Mouse (Mus musculus) hindbrain, embryonic 12.5 days (tissue): ENCODE measurements at regions not wholly inside any gene's neighbourhood (a gene's known extent, or its start where the extent isn't known, plus 50 kb on each side); places are given as distances from the start of the nearest gene placed in this dataset.
"Not testable (repeated sequence)": the region's sequence is repeated elsewhere in the genome, so short reads cannot be mapped to it uniquely, and the experiment has no call there.

ENCODE experiments used
- ATAC-seq: fragments of 200-750 bp; cut with Nextera tagmentation; 2 replicates; pipeline ENCODE4 v1.8.0; 2017; ENCODE audit warnings: moderate TSS enrichment; ENCODE audit not compliant: low FRiP score
- H3K27ac ChIP-seq: fragments of 300-500 bp; sonication (generic); 2 replicates; pipeline ENCODE4 v1.5.1; 2016; ENCODE audit warnings: mild to moderate bottlenecking
- H3K27me3 ChIP-seq: fragments of 300-500 bp; sonication (generic); 2 replicates; pipeline ENCODE4 v1.6.1; 2016; ENCODE audit warnings: mild to moderate bottlenecking
- H3K36me3 ChIP-seq: fragments of 300-500 bp; sonication (generic); 2 replicates; pipeline ENCODE4 v1.6.1; 2016; ENCODE audit warnings: mild to moderate bottlenecking
- H3K4me1 ChIP-seq: fragments of 300-500 bp; sonication (generic); 2 replicates; pipeline ENCODE4 v1.6.1; 2016
- H3K4me2 ChIP-seq: fragments of 300-500 bp; sonication (generic); replicated peaks from 2 replicates; pipeline ENCODE4 v1.6.1; 2016; ENCODE audit warnings: mild to moderate bottlenecking
- H3K4me3 ChIP-seq: fragments of 300-500 bp; sonication (generic); 2 replicates; pipeline ENCODE4 v1.5.1; 2016; ENCODE audit warnings: mild to moderate bottlenecking
- H3K9ac ChIP-seq: fragments of 300-500 bp; sonication (generic); 2 replicates; pipeline ENCODE4 v1.6.1; 2016; ENCODE audit warnings: mild to moderate bottlenecking, moderate library complexity
- H3K9me3 ChIP-seq: fragments of 300-500 bp; sonication (generic); replicated peaks from 2 replicates; pipeline ENCODE4 v1.6.1; 2016; ENCODE audit warnings: mild to moderate bottlenecking
- WGBS: fragments of 180-500 bp; shearing (Covaris S2); methylation state at CpG from one replicate; pipeline ENCODE4 v1.1.7; 2016; 5-methylcytosine and 5-hydroxymethylcytosine counted together

- 82% methylated on average over 6 of the region's 12 CpGs for WGBS
- H3K4me2 ChIP-seq, result not testable (repeated sequence)
Observed at GRCm38 (mm10) chr16:15195931-15196330, 121.3 kb upstream of the Gm21897 start.

GRCm38 (mm10) chr16:15196855-15197254 lies 120.4 kb upstream of the Gm21897 start:
- H3K4me3 ChIP-seq, result no peak overlapping the region

More at GRCm38 (mm10) chr16:15195931-15196330, 121.3 kb upstream of the Gm21897 start:
- not testable (repeated sequence) for H3K27ac ChIP-seq, H3K36me3 ChIP-seq, H3K4me3 ChIP-seq, H3K9me3 ChIP-seq, H3K27me3 ChIP-seq, ATAC-seq, H3K4me1 ChIP-seq, H3K9ac ChIP-seq

GRCm38 (mm10) chr16:15215921-15216320 lies 101.3 kb upstream of the Gm21897 start:
- H3K9me3 ChIP-seq, result no peaks in the 10 kb centered on the region
- H3K4me2 ChIP-seq, result no peak overlapping the region
- WGBS, result 88% methylated on average over 2 of the region's 2 CpGs
- no peaks in the 10 kb centered on the region for H3K27me3 ChIP-seq
- no peak for ATAC-seq
- no peak overlapping the region for H3K27ac ChIP-seq
- H3K9ac ChIP-seq, result no peak overlapping the region
- no peak overlapping the region for H3K4me3 ChIP-seq
- no peaks in the 10 kb centered on the region for H3K36me3 ChIP-seq
- no peaks in the 10 kb centered on the region for H3K4me1 ChIP-seq

More at GRCm38 (mm10) chr16:15196855-15197254, 120.4 kb upstream of the Gm21897 start:
- Histone ChIP-seq H3K4me2 (no peak overlapping the region), H3K9me3 (no peaks in the 10 kb centered on the region), H3K9ac (no peak overlapping the region), H3K27me3 (no peaks in the 10 kb centered on the region), H3K27ac (no peak overlapping the region), H3K36me3 (no peaks in the 10 kb centered on the region), H3K4me1 (no peaks in the 10 kb centered on the region)
- no peak for ATAC-seq

GRCm38 (mm10) chr16:15220961-15221547 lies 96.2 kb upstream of the Gm21897 start:
- Histone ChIP-seq H3K36me3 (no peaks in the 10 kb centered on the region), H3K27me3 (no peaks in the 10 kb centered on the region), H3K9ac (no peak overlapping the region), H3K4me2 (no peak overlapping the region), H3K27ac (no peak overlapping the region), H3K9me3 (no peaks in the 10 kb centered on the region), H3K4me1 (no peaks in the 10 kb centered on the region), H3K4me3 (no peak overlapping the region)
- 67% methylated on average over 4 of the region's 4 CpGs for WGBS
- ATAC-seq, result no peak

- no peak overlapping the region for H3K27ac ChIP-seq
- ATAC-seq, result no peak
- no peak overlapping the region for H3K9ac ChIP-seq
- H3K4me3 ChIP-seq, result no peak overlapping the region
- H3K4me1 ChIP-seq, result no peaks in the 10 kb centered on the region
- no peak overlapping the region for H3K4me2 ChIP-seq
- no peaks in the 10 kb centered on the region for H3K27me3 ChIP-seq
- no peaks in the 10 kb centered on the region for H3K36me3 ChIP-seq
- H3K9me3 ChIP-seq, result no peaks in the 10 kb centered on the region
Observed at GRCm38 (mm10) chr16:15237836-15238235, 79.4 kb upstream of the Gm21897 start.

GRCm38 (mm10) chr16:15238449-15238848 lies 78.8 kb upstream of the Gm21897 start:
- H3K4me2 ChIP-seq, result no peak overlapping the region
- no peaks in the 10 kb centered on the region for H3K27me3 ChIP-seq
- H3K9ac ChIP-seq, result no peak overlapping the region
- H3K9me3 ChIP-seq, result no peaks in the 10 kb centered on the region
- no peaks in the 10 kb centered on the region for H3K4me1 ChIP-seq
- ATAC-seq, result no peak
- no peak overlapping the region for H3K4me3 ChIP-seq
- H3K36me3 ChIP-seq, result no peaks in the 10 kb centered on the region
- no peak overlapping the region for H3K27ac ChIP-seq

GRCm38 (mm10) chr16:15250186-15250585 lies 67.1 kb upstream of the Gm21897 start:
- no peak overlapping the region for H3K27ac ChIP-seq
- H3K4me2 ChIP-seq, result no peak overlapping the region
- H3K9ac ChIP-seq, result no peak overlapping the region
- H3K36me3 ChIP-seq, result no peaks in the 10 kb centered on the region
- H3K27me3 ChIP-seq, result no peaks in the 10 kb centered on the region
- ATAC-seq, result no peak
- no peak overlapping the region for H3K4me3 ChIP-seq
- H3K4me1 ChIP-seq, result no peaks in the 10 kb centered on the region
- no peaks in the 10 kb centered on the region for H3K9me3 ChIP-seq

GRCm38 (mm10) chr16:15251686-15252085 lies 65.6 kb upstream of the Gm21897 start:
- Histone ChIP-seq H3K4me2 (no peak overlapping the region), H3K9me3 (no peaks in the 10 kb centered on the region), H3K27me3 (no peaks in the 10 kb centered on the region), H3K27ac (no peak overlapping the region), H3K9ac (no peak overlapping the region), H3K4me1 (no peaks in the 10 kb centered on the region), H3K36me3 (no peaks in the 10 kb centered on the region), H3K4me3 (no peak overlapping the region)
- no peak for ATAC-seq
- 72% methylated on average over 2 of the region's 2 CpGs for WGBS

GRCm38 (mm10) chr16:15252666-15253347 lies 64.5 kb upstream of the Gm21897 start:
- Histone ChIP-seq H3K9me3 (no peaks in the 10 kb centered on the region), H3K4me3 (no peak overlapping the region), H3K9ac (no peak overlapping the region), H3K27ac (no peak overlapping the region), H3K4me2 (no peak overlapping the region), H3K36me3 (no peaks in the 10 kb centered on the region), H3K4me1 (no peaks in the 10 kb centered on the region), H3K27me3 (no peaks in the 10 kb centered on the region)
- ATAC-seq, result no peak
- 81% methylated on average over 6 of the region's 6 CpGs for WGBS

- Histone ChIP-seq H3K9ac (no peak overlapping the region), H3K4me3 (no peak overlapping the region), H3K4me2 (no peak overlapping the region), H3K4me1 (no peaks in the 10 kb centered on the region), H3K27me3 (no peaks in the 10 kb centered on the region), H3K9me3 (no peaks in the 10 kb centered on the region), H3K36me3 (no peaks in the 10 kb centered on the region), H3K27ac (no peak overlapping the region)
- 80% methylated on average over 3 of the region's 3 CpGs for WGBS
- no peak for ATAC-seq
Observed at GRCm38 (mm10) chr16:15253348-15253693, 63.9 kb upstream of the Gm21897 start.

GRCm38 (mm10) chr16:15254669-15255068 lies 62.6 kb upstream of the Gm21897 start:
- no peak overlapping the region for H3K4me3 ChIP-seq
- no peak for ATAC-seq
- H3K27me3 ChIP-seq, result no peaks in the 10 kb centered on the region
- H3K36me3 ChIP-seq, result no peaks in the 10 kb centered on the region
- H3K9me3 ChIP-seq, result no peaks in the 10 kb centered on the region
- H3K9ac ChIP-seq, result no peak overlapping the region
- H3K4me2 ChIP-seq, result no peak overlapping the region
- WGBS, result 97% methylated on average over 2 of the region's 2 CpGs
- H3K4me1 ChIP-seq, result no peaks in the 10 kb centered on the region
- H3K27ac ChIP-seq, result no peak overlapping the region

- WGBS, result 64% methylated on average over 6 of the region's 6 CpGs
- H3K27ac ChIP-seq, result no peak overlapping the region
- no peak overlapping the region for H3K9ac ChIP-seq
- no peaks in the 10 kb centered on the region for H3K9me3 ChIP-seq
- H3K4me3 ChIP-seq, result no peak overlapping the region
- H3K36me3 ChIP-seq, result no peaks in the 10 kb centered on the region
- H3K4me1 ChIP-seq, result no peaks in the 10 kb centered on the region
- no peak for ATAC-seq
- no peak overlapping the region for H3K4me2 ChIP-seq
- H3K27me3 ChIP-seq, result no peaks in the 10 kb centered on the region
Observed at GRCm38 (mm10) chr16:15259474-15259873, 57.8 kb upstream of the Gm21897 start.

GRCm38 (mm10) chr16:15260069-15260468 lies 57.2 kb upstream of the Gm21897 start:
- Histone ChIP-seq H3K9me3 (no peaks in the 10 kb centered on the region), H3K4me3 (no peak overlapping the region), H3K9ac (no peak overlapping the region), H3K4me1 (no peaks in the 10 kb centered on the region), H3K36me3 (no peaks in the 10 kb centered on the region), H3K4me2 (no peak overlapping the region), H3K27ac (no peak overlapping the region), H3K27me3 (no peaks in the 10 kb centered on the region)
- ATAC-seq, result no peak
- WGBS, result 74% methylated on average over 4 of the region's 4 CpGs
